Mouse (Mus musculus): Measurements from ENCODE around the gene Acap3.

The Acap3 gene

DNA sequence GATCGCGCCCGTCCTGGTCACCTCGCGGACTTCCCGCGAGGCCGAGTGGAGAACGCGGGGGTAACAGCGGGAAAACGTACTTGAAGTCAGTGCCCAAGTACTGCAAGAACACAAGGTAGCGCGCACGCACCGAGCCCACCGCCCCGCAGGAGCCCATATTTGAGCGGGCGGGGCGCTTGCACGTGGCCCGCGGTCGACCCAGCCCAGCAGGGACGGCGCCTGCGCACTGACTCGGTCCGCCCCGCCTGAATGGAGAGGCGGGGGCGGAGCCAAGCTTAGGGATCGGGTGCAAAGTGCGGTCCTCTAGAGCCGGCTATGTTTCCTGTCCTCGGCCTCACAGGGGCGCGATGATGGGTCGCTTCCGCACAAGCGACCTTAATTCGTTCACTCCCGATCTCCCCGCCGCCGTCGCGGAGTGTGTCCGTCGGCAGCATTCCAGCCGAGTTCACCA lies at the start of gene Acap3, which contains the start of gene Pusl1:
Acap3 (plus strand) TSS at position 272 of the 451 bp plus-strand sequence.
Pusl1 (minus strand) TSS at position 231 of the 451 bp plus-strand sequence.
- peak; percentile 94 to 99 for DNase-seq (ENCODE audit: low spot score in 2 of 2)

DNA sequence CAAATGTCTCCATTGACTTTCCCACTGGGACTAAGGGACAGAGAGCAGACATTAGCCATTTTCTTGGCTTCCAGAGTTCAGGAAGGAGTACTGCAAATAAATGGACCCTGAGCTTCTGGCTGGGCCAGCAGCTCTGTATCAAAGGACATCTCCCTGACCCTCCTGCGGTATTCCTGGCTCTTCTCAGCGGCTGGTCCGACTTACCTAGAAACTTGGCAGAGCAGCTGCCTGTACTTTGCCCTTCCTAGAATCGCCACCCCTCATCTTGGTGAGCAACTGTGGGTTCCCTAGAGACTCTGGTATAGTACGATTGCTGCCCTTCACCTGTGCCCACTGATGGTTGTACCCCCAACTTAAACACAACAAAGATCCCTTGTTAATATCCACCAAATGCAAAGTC lies 48.4 kb upstream of the Acap3 start:
- DNase-seq (ENCODE audit: low spot score in 2 of 2) = no peak

DNA sequence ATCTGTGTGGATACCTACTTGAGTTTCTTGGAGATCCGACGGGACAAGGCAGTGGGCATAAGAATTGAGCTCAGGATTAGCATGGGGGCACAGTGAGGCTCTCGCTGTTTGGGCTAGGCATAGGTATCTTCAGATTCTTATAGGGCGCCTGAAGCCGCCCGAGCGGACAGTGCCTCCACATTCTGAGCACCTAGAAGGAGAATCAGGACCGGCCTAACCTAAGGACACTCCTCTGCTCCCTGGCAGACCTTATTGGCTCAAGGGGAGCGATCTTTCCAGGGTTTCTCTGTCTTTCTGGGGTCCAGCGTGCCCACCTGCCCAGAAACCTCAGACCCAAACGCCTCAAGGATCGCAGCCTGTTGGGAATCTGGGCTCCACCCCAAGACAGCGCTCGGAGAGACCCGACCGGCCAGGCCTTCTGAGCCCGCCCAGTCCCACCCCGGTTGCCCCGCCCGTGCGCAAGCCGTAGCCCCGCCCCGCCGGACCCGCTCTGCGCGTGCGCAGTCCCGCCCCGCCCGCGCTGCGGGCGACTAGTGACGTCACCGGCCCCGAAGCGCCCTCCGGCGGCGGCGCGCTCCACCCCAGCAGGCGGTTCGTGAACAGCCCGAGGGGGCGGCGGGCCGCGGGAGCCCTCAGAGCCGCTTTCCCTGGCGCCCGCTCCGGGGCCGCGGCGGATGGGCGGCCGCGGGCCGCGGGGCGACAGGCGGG lies 44.6 kb upstream of the Acap3 start, which contains the start of gene Dvl1:
Dvl1 (plus strand) TSS at position 532 of the 708 bp plus-strand sequence.
- peak; percentile 86 to 98 for DNase-seq (ENCODE audit: low spot score in 2 of 2)

DNA sequence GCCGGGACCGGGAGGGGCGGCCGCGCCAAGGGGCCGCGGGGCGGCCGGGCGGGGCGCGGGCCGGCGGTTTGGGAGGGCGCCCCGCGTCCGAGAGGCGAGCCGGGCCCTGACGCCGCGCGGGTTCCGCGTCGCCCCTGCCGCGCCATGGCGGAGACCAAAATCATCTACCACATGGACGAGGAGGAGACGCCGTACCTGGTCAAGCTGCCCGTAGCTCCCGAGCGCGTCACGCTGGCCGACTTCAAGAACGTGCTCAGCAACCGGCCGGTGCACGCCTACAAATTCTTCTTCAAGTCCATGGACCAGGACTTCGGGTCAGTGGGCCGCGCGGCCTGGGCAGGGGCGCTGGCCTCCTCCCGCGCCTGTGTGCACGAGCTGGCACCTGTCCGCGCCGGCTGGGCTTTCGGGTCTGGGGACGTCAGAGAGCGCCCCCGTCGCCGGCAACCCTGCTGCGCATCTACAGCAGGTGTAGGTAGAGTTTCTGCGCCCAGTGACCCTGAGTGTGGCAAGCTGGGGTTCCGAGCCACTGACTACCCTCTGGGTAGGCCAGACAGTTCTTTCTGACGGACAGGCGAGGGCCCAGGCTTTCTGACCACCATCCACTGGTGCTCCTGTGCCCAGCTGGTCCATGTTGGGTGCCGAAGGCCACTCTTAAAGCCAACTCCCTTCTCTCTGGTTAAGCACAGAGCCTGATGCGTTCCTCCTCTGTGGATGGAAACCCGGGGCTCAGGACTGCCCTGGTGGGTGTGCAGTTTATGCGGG lies 43.9 kb upstream of the Acap3 start:
- DNase-seq (ENCODE audit: low spot score in 2 of 2) = peak; percentile 45 to 57

DNA sequence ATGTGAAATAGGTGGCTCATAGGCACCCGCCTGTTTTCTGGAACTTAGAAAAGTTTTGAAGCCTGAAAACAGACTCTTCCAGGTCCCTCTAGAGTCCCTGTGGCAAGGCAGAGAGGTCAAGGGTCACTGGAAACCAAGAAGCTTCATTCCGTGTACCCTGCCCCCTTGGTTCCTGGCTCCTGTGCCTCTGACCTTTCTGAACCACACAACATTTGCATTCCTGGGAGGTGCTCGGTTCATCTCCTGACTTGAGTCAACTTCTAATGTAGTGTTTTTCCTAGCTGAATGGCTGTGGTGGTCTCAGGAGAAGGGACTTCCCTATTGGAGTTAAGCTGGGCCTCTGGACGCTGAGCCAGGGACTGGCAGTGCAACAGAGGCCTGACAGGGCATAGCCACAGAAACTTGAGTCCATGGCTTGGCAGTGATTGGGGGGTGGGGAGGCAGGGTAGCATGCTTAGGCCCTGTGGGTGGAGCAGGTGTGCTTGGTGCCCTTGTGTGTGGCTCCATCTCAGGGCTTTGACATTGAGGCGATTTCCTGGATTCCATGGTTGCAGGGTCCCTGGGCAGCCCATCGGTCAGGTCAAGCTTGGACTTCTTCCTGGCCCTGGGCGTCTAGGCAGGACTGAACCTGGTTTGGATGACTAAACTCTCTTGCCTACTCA lies 43.1 kb upstream of the Acap3 start:
- no peak for DNase-seq (ENCODE audit: low spot score in 2 of 2)

DNA sequence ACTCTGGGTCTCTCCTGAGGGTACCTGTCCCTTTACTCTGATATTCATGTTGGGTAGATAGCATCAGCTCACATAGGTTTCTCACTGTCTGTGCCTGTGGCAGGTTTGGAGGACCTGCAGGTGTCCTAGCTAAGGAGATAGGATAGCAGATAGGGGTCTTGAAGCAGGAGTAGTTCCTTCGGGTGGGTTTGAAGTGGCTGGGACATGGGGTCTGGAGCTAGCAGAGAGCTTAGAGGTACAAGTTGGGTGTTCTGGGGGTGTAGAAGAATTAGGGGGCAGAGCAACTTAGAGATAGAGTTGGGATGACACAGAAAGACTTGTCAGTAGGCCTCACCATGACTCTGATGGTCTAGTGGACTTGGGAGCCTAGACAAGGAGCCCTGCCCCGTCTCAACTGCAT lies 42.2 kb upstream of the Acap3 start:
- DNase-seq (ENCODE audit: low spot score in 2 of 2) = no peak

DNA sequence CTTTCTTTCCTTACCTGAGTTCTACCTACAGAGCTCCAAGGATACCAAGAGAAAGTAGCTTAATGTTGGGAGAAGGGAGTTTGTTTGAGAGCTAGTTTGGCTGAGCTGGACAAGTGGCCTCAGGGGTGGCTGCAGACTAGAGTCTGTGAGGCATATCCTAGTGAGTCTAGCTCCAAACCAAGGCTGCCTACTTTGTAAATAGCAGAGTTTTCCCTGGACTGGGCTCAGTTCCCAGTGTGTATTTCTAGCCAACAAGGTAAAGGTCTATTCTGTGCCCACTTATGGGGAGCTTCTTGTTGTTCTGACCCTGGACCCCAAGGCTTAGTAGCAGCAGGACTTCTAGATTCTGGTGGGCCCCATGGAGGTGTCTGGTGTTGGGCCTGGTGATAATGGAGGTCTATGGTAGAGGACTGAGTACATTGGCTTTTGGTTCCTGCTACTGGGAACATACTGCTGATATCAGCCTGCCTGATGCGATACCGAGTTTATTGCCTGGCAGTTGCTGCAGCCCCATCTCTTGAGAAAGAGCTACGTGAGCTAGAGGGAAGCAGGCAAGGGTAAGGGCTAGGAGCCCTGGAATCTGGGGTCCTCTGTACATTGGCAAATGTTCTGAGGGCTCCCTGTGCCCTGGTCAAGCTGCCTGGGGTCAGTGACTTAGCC lies 41.7 kb upstream of the Acap3 start:
- no peak for DNase-seq (ENCODE audit: low spot score in 2 of 2)

DNA sequence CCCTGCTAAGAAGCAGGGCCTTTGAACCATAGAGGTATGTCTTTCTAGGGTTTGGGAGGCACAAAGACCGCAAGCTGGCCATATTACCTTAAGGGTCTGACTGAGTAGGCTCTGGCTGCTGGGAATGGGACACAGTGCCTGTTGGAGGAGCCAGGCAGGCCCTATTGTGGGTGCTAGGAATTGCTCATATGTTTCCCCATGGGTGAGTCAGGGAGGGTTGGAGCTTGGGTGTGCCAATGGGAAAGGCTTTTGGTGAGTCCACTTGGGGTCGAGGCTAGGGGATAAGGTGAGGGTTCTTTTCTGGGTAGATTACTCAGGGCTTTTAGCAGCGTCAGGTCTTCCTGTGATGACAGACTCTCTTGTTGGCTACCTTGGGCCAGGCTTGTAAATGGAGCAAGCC lies 40.3 kb upstream of the Acap3 start:
- no peak for DNase-seq (ENCODE audit: low spot score in 2 of 2)

DNA sequence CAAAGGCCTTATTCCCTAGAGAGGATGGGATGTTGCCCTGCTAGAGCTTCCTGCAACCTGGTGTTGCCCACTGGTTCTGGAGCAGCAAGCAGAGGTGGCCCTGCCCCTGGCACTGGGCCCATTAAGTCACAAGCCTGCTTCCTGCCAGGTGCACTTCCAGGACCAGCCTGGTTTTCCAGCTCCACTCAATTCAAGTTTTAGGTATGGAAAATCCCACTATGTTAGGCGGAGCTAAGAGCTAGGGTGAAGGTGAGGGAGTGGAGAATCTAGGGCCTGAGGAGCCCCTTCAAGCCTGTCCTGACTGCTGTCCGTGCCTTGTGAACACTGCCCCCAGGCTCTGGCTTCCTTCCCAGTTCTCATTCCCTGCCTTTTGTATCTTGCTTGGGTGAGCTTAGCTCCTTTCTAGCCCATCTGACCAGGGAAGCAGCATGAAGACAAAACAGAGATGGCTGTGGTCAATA lies 39.6 kb upstream of the Acap3 start:
- no peak for DNase-seq (ENCODE audit: low spot score in 2 of 2)

DNA sequence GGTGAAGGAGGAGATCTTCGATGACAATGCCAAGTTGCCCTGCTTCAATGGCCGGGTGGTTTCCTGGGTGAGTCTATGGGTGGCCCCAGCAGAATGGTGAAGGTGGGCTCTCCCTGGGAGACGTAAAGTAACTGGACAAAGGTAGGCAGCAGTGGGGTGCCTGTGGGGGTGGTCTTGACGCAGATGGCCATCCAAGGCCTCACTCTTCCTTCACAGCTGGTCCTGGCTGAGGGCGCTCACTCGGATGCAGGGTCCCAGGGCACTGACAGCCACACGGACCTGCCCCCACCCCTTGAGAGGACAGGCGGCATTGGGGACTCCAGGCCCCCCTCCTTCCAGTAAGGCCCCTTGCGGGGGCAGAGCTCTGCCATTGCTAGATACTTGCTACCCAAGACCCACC lies 38.2 kb upstream of the Acap3 start:
- DNase-seq (ENCODE audit: low spot score in 2 of 2) = no peak

DNA sequence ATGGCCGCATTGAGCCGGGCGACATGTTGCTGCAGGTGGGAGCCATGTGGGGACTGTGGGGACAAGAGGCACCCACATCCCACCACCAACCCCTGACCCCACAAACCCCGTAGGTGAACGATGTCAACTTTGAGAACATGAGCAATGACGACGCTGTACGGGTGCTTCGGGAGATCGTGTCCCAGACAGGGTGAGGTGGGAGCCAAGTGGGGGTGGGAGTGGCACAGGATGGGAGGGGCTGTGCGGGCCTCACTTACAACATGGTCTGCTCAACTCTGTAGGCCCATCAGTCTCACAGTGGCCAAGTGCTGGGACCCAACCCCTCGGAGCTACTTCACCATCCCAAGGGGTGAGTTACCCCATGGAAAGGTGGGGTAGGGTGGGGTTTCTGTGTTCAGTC lies 36.6 kb upstream of the Acap3 start:
- no peak for DNase-seq (ENCODE audit: low spot score in 2 of 2)

DNA sequence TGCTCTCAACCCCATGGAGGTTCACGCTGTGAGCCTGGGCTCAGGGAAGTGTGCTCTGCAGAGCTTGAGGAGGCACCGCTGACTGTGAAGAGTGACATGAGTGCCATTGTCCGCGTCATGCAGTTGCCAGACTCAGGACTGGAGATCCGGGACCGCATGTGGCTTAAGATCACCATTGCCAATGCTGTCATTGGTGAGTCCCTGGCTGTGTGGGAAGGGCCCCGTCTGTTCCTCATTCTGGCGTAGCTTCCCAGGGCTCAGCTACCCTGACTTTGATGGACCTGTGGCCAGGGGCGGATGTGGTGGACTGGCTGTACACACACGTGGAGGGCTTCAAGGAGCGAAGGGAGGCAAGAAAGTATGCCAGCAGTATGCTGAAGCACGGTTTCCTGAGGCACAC lies 35.6 kb upstream of the Acap3 start:
- no peak for DNase-seq (ENCODE audit: low spot score in 2 of 2)

DNA sequence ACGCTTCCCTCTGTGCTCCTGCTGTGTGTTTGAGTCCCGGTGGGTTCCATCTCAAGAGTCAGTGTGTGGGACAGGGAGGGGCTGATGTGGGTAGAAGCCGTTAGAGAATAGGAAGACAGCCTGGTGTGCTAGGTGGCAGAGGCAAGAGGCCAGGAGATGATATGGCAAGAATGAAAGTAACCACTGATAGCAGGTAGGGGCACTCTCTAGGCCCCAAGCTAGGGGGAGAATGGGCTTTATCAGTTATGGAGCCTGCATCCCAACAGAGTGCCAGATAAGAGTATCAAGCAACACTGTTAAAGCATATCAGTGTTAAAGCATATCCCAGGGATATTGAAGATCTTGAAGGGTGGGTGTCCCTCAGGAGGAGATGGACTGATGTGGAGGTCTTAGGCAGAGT lies 34.7 kb upstream of the Acap3 start:
- no peak for DNase-seq (ENCODE audit: low spot score in 2 of 2)

DNA sequence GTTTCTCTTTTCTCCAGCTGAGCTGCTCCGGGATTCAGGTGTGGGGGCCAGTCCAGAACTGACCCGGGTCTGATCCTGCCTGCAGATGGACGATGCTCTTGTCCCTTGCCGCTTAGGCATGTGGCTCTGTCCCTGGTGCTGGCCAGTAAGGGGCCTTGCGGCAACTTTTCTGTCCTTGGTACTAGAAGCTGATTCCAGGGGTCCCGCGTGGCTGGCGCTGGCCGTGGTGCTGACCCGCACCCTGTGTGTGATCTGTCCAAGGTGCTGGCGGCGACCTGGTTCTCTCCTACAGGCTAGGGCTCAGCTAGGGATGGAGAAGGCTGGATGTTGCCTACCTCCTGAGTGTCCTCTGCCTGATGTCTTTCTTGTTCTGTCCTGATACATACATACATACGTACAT lies 32.3 kb upstream of the Acap3 start:
- peak in 1 of 2 experiments; percentile 43 for DNase-seq (ENCODE audit: low spot score in 2 of 2)

DNA sequence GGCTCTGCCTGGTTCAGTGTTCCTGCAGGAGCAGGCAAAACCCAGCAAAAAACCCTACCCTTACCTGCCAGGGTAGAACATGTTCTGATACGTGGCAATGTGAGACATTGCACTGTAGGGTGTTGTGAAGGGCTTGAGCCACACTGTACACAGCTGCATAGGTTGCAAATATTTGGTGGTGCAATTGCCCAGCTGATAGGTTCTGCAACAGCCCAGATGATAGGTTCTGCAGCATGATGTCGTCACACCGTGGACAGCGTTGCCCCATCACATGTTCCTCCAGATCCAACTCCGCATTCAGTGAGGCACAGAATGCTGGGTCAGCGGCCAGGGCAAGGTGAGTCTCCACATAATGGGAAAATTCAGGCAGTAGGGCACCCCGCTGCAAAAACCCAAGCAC lies 29.8 kb upstream of the Acap3 start:
- DNase-seq (ENCODE audit: low spot score in 2 of 2) = no peak

DNA sequence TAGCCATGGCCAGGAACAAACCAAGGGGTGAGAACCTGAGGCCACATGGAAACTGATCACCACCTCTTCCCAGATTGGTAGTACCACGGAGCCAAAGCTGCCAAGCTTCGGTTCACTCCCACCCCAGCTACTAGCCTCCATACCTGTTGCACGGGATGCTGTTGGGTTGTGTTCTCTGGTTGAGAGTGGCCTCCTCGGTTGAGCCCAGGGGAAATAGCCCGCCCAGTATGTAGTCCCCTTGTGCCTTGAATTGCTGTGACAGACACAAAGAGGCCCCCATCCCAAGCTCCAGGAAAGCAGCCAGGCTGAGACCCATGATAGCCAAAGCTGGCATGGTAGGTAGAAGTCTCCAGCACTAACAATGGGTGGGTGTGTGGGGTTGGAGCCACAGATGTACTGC lies 28.6 kb upstream of the Acap3 start, which contains the start of gene Tas1r3:
Tas1r3 (minus strand) TSS at position 362 of the 400 bp plus-strand sequence.
- DNase-seq (ENCODE audit: low spot score in 2 of 2) = no peak

DNA sequence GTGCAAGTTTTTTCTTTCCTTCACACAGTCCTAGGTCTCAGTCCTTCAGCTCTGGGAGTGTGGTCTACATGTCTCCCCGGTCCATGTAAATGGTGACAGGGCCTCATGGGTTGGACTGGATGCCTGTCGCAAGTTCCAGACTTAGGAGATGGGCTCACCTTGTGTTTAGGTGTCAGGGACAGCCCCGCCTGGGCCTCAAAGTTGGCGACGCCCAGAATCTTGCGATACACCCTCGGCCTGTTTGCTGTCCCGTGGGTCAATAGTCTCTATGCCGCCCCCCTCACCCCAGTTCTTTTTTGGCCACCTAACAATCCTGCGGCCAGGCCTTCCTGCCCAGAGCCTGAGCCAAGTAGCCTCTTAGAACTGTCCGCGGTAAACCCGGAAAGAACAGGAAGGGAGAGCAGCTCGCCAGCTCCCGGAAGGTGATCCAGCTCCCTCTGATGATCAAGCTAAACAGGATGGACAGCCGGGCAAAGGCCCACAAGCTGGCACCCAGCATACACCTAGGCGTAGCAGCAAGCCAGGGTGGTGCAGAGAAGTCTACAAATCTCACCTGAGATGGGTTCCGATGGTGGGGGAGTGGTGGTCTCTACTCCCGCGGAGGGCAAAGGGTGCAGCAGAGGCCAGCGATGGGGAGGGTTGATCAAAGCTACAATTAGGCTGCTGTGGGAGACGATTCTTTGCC lies 22.9 kb upstream of the Acap3 start:
- peak in 1 of 2 experiments; percentile 16 for DNase-seq (ENCODE audit: low spot score in 2 of 2)

DNA sequence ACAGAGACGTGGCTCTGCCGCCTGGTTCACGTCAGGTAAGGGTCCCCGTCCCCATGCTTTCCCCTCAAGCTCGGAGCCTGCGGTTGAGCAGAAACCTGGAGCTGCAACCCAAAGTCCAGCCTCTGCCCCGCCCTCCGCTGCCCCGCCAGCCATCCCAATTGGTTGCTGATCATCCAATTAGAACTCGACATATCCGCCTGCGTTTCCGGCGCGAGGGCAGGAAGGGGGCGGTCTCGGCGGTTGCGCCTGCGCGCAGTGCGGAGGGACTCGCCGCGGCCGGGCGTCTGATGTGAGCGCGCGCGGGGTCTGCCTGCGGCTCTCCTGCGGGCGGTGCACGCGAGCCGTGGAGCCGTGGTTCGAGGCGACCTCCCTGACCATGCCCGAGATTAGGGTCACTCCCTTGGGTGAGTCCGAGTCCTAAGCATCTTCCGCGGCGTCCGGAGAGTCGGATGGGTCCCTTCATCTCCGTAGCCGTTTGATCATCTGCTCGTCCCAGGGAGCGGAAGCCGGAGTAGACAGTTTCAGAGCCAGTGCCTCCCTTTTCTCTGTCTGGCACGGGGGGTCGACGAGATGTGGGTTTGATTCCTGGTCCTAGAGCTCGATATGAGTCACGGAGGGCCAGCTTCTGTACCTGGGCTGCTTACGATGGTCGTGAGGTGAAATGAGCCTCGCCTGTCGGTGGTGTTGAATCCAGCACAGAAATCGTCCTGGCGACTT lies 22.1 kb upstream of the Acap3 start, which contains the start of the genes Cptp and Ints11:
Cptp (minus strand) TSS at position 124 of the 717 bp plus-strand sequence.
Ints11 (plus strand) TSS at position 230 of the 717 bp plus-strand sequence.
- DNase-seq (ENCODE audit: low spot score in 2 of 2) = peak; percentile 94 to 96

DNA sequence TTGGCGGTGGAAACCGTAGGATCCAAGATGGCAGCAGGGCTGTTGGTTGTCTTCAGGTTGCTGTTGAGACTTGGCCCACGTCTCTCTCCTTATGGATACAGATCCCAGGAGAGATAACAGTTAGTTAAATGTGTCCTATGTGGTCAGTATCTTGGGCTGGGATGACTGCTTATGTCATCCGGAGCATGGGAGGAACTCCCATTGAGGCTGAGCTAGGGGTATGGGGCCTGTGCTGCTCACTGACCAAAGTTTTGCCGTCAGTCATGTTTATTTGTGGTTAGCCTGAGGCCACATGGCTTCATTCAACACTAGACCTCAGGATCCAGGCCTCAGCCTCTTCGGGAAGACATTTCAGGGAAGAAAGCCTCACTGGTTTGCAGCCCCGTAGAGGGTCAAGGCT lies 20.2 kb upstream of the Acap3 start:
- no peak for DNase-seq (ENCODE audit: low spot score in 2 of 2)

DNA sequence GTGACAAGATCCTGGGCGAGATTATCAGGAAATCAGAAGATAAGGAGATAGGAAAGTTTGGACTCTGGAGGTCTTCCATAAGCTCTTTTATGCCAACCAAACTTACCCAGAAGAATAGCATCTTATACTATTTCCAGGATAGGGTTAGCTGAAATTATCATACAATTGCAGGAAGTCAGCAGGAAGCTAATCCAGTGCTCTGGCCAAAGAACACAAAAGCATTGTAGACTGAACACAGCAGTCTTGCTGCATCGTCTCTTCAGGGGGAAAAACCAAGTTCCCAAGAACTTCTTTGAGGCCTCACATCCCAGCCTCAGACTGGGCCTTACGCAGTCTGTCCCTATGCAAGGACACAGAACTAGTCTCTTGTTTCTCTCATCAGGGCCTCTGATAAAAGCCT lies 8.0 kb upstream of the Acap3 start:
- DNase-seq (ENCODE audit: low spot score in 2 of 2) = no peak
